Mouse (Mus musculus) liver, adult 2 months (tissue): ENCODE data around the gene Ube2v1.

Experiments used
- CTCF ChIP-seq: fragments of 200-500 bp; IDR thresholded peaks from 2 replicates; pipeline ENCODE4 v1.5.1; 2011; ENCODE audit warnings: low read depth, low read length, control low read depth
- POLR2A ChIP-seq: fragments of 200-500 bp; IDR thresholded peaks from 2 replicates; pipeline ENCODE4 v1.6.1; 2011; ENCODE audit warnings: low read length, control low read depth; ENCODE audit not compliant: insufficient read depth; ENCODE audit errors: extremely low read depth

DNA sequence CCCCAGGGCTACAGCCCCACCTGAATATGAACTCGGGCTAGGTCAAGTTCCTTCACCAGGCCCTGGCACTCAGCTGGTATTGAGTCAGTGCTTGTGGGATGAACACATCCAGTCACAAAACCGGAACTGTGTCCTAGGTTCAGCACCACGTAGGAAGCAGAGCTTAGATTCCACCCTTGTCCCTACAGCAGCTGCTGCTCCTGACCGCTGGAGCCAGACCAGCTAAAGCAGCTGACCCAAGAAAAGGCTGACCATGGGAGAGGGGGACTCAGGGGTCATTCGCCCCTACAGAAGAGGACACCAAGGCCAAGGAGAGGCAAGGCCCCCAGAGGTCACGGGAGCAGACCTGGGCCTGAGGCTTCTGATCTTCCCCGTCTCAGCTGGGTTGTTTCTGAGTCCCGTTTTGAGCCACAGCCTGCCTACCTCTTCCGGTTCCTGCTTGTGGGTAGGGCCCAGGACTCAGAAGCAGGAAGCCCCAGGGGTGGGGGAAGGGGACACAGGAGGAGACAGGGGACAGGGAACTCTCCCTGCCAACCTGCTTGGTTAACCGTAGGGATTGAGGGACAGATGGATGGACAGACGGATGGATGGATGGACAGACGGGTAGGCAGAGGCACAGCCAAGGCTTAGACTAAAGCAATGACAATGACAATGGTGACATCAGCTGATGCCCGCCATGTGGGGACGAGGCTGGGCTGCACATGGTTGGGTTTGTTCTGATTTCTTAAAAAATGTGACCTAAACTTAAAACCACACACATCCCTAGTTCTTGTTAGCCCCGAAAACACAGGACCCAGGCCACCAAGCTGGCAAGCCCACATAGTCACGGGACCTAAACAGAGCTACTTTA lies 25.0 kb upstream of the Ube2v1 start:
- TF ChIP-seq POLR2A, result no peak
- no peak for TF ChIP-seq CTCF
